In the genomic region with DNA sequence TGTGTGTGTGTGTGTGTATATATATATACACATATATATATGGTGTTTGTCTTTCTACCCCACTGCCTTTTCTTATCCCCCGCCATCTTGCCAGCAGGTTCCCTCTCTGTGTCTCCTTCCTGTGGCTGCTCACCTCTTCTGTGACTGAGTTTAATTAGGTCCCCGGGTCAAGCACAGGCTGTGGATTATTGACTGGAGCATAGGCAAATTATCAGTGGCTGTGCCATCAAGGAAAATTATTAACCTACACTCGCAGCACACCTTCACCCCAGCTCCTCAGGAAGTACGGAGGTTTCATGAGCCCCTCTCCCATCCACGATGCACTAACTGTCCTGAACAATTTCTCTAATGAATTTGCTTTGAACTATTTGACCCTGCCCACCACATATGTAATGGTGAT, we compare ENCODE assay signal across 23 mouse cellular contexts. TPM values are rescaled to one million over a fixed set of nuclear protein-coding genes. Genes with fewer than 3 reads are reported as not detected.
DNase-seq lines count a peak whose midpoint lies in the region; ATAC-seq and TF ChIP-seq lines count a peak whose summit lies in the region.
"Had no signal": no experiment of that assay in that cellular context is flagged by ENCODE, and none has a peak within 500 bp of the region (broad histone marks: within the 10 kb centered on the region; RNA-seq: fewer than 3 reads in every experiment).

No protein-coding gene starts in this region.

- H3K27ac ChIP-seq in heart, embryonic 11.5 days (ENCODE audit: low read depth, low read length): no peak overlapping the region
- H3K27ac ChIP-seq in kidney, adult 2 months (ENCODE audit: insufficient read depth, low read depth, low read length): no peak overlapping the region
- H3K27ac ChIP-seq in kidney, embryonic 16.5 days (ENCODE audit: low read length): no peak overlapping the region
- H3K27ac ChIP-seq: forebrain, embryonic 10.5 days; forebrain, embryonic 13.5 days; heart, embryonic 15.5 days; hindbrain, embryonic 10.5 days; hindbrain, embryonic 13.5 days had no signal

- H3K4me2 ChIP-seq in heart, embryonic 11.5 days: no peak overlapping the region
- H3K4me2 ChIP-seq in kidney, embryonic 16.5 days (replicated peaks; ENCODE audit: low read depth, low read length): no peak overlapping the region
- H3K4me2 ChIP-seq: forebrain, embryonic 13.5 days; heart, embryonic 12.5 days; heart, embryonic 15.5 days; hindbrain, embryonic 13.5 days had no signal

- no peak for TF ChIP-seq POLR2A in kidney, adult 2 months (IDR thresholded peaks at IDR 0.05; ENCODE audit: low read depth, low read length)

- H3K9me3 ChIP-seq in heart, embryonic 11.5 days (replicated peaks; ENCODE audit: control insufficient read depth, low read length): no peaks in the 10 kb centered on the region
- H3K9me3 ChIP-seq in kidney, embryonic 16.5 days (ENCODE audit: low read length): no peaks in the 10 kb centered on the region
- H3K9me3 ChIP-seq: forebrain, embryonic 10.5 days; forebrain, embryonic 13.5 days; heart, embryonic 12.5 days; heart, embryonic 15.5 days; hindbrain, embryonic 10.5 days; hindbrain, embryonic 13.5 days had no signal

- no peak overlapping the region for H3K4me3 ChIP-seq in heart, embryonic 11.5 days (ENCODE audit: low read depth, low read length)
- no peak overlapping the region for H3K4me3 ChIP-seq in kidney, adult 2 months (ENCODE audit: insufficient read depth, low read depth, low read length)
- H3K4me3 ChIP-seq in kidney, embryonic 16.5 days (ENCODE audit: low read length): no peak overlapping the region
- H3K4me3 ChIP-seq: forebrain, embryonic 10.5 days; forebrain, embryonic 13.5 days; heart, embryonic 12.5 days; heart, embryonic 15.5 days; hindbrain, embryonic 10.5 days; hindbrain, embryonic 13.5 days had no signal

- WGBS in heart, embryonic 11.5 days (ENCODE audit: insufficient replicate concordance): 90% methylated on average over 5 of the region's 5 CpGs
- WGBS in kidney, adult 2 months: 55% methylated on average over 5 of the region's 5 CpGs
- 69% methylated on average over 5 of the region's 5 CpGs for WGBS in kidney, embryonic 16.5 days

- TF ChIP-seq CTCF in kidney, adult 2 months (conservative IDR thresholded peaks at IDR 0.05; ENCODE audit: insufficient read depth, insufficient read length, low read depth, low read length): no peak

- ATAC-seq in heart, embryonic 11.5 days (replicated peaks; ENCODE audit: insufficient number of reproducible peaks, low FRiP score, low TSS enrichment): no peak
- peak; percentile 80; the same call in 1 of the 2 replicates for ATAC-seq in kidney, embryonic 16.5 days (ENCODE audit: low FRiP score, low TSS enrichment)
- ATAC-seq: activated CD4-positive, CD25-positive, alpha-beta regulatory T cell, adult 4 months; hindbrain, embryonic 16.5 days had no signal

- no peak overlapping the region for H3K9ac ChIP-seq in heart, embryonic 11.5 days (ENCODE audit: low read depth, low read length)
- no peak overlapping the region for H3K9ac ChIP-seq in kidney, embryonic 16.5 days (replicated peaks; ENCODE audit: low read length)
- H3K9ac ChIP-seq: forebrain, embryonic 13.5 days; heart, embryonic 12.5 days; heart, embryonic 15.5 days; hindbrain, embryonic 13.5 days had no signal

- no peaks in the 10 kb centered on the region for H3K36me3 ChIP-seq in heart, embryonic 11.5 days (ENCODE audit: control insufficient read depth, insufficient read depth, low read length)
- H3K36me3 ChIP-seq in kidney, adult 2 months (ENCODE audit: control insufficient read depth, insufficient read depth, low read length): no peaks in the 10 kb centered on the region
- no peaks in the 10 kb centered on the region for H3K36me3 ChIP-seq in kidney, embryonic 16.5 days (ENCODE audit: insufficient read depth, low read length)
- H3K36me3 ChIP-seq: heart, embryonic 15.5 days had no signal

- peaks cover 14% of the 10 kb centered on the region for H3K4me1 ChIP-seq in heart, embryonic 11.5 days (ENCODE audit: control insufficient read depth, insufficient read depth, low read length)
- peaks cover 10% of the 10 kb centered on the region for H3K4me1 ChIP-seq in kidney, adult 2 months (ENCODE audit: control insufficient read depth, insufficient read depth, low read length)
- H3K4me1 ChIP-seq in kidney, embryonic 16.5 days (ENCODE audit: insufficient read depth, low read length): peaks cover 8% of the 10 kb centered on the region

- no peaks in the 10 kb centered on the region for H3K27me3 ChIP-seq in heart, embryonic 11.5 days (ENCODE audit: control insufficient read depth, insufficient read depth, low read length)
- H3K27me3 ChIP-seq in kidney, adult 2 months (replicated peaks; ENCODE audit: control insufficient read depth, insufficient read depth, low read length): no peaks in the 10 kb centered on the region
- no peaks in the 10 kb centered on the region for H3K27me3 ChIP-seq in kidney, embryonic 16.5 days (ENCODE audit: insufficient read depth, low read length)
- H3K27me3 ChIP-seq: forebrain, embryonic 13.5 days; heart, embryonic 12.5 days; heart, embryonic 15.5 days; hindbrain, embryonic 13.5 days had no signal

- peak; percentile 72 for DNase-seq in heart, adult 11 months
- peak; percentile 62 for DNase-seq in kidney, adult 2 months
- no peak for DNase-seq in kidney, adult 18-20 months
- DNase-seq in kidney, postnatal 10 days: no peak
- DNase-seq: adrenal gland, adult 8-10 months; adrenal gland, postnatal 25 days; cerebellum, adult 11-12 months; cerebellum, adult 8-10 months; cerebellum, postnatal 10 days; gastrocnemius, postnatal 10 days; gastrocnemius, postnatal 36 days; heart, postnatal 10 days; heart, postnatal 36 days had no signal

RNA-seq across cellular contexts. Expression of a gene that starts 41.5 kb away (rescaled TPM):
- polyA plus RNA-seq in heart, embryonic 11.5 days (2014; fragmentation: Nextera tagmentation; extraction: Ambion mirVana): 62.5 and 67.6 TPM in 2 replicates
- polyA plus RNA-seq in kidney, adult 2 months (2012; rRNA removed): 3.7 and 5.2 TPM in 2 replicates
- polyA plus RNA-seq in kidney, embryonic 16.5 days (2015; fragmentation: Nextera tagmentation; extraction: Ambion mirVana): 27.5 and 34.8 TPM in 2 replicates

Comparison
In these comparisons a context has a peak if more than half of its experiments do, and no peak if none do; other contexts are left out.
1. DNase-seq: peak in heart, adult 11 months (single experiment) and kidney, adult 2 months (single experiment); none in kidney, adult 18-20 months (single experiment) and kidney, postnatal 10 days (single experiment).